Mouse (Mus musculus) heart, embryonic 15.5 days (tissue): ENCODE measurements around the gene Gm4567. TPM values are rescaled to one million over a fixed set of nuclear protein-coding genes. Genes with fewer than 3 reads are reported as not detected.
"Not testable (repeated sequence)": the region's sequence is repeated elsewhere in the genome, so short reads cannot be mapped to it uniquely, and the experiment has no call there.

ENCODE experiments used
- ATAC-seq: fragments of 200-750 bp; cut with Nextera tagmentation; replicated peaks from 2 replicates; pipeline ENCODE4 v1.8.0; 2017; ENCODE audit warnings: low read depth, moderate TSS enrichment; ENCODE audit not compliant: insufficient number of reproducible peaks, insufficient read depth, low FRiP score
- H3K27ac ChIP-seq: fragments of 300-500 bp; sonication (generic); 2 replicates; pipeline ENCODE4 v1.5.1; 2015; ENCODE audit warnings: mild to moderate bottlenecking, inconsistent platforms
- H3K27me3 ChIP-seq: fragments of 300-500 bp; sonication (generic); 2 replicates; pipeline ENCODE4 v1.6.1; 2015; ENCODE audit warnings: inconsistent platforms
- H3K36me3 ChIP-seq: fragments of 300-500 bp; sonication (generic); 2 replicates; pipeline ENCODE4 v1.6.1; 2015; ENCODE audit warnings: mild to moderate bottlenecking, inconsistent platforms
- H3K4me1 ChIP-seq: fragments of 300-500 bp; sonication (generic); replicated peaks from 2 replicates; pipeline ENCODE4 v1.6.1; 2015; ENCODE audit warnings: inconsistent platforms
- H3K4me2 ChIP-seq: fragments of 300-500 bp; sonication (generic); 2 replicates; pipeline ENCODE4 v1.6.1; 2015; ENCODE audit warnings: inconsistent platforms, mild to moderate bottlenecking, moderate library complexity
- H3K4me3 ChIP-seq: fragments of 300-500 bp; sonication (generic); 2 replicates; pipeline ENCODE4 v1.5.1; 2015; ENCODE audit warnings: mild to moderate bottlenecking, inconsistent platforms
- H3K9ac ChIP-seq: fragments of 300-500 bp; sonication (generic); 2 replicates; pipeline ENCODE4 v1.6.1; 2015; ENCODE audit warnings: mild to moderate bottlenecking, inconsistent platforms
- H3K9me3 ChIP-seq: fragments of 300-500 bp; sonication (generic); replicated peaks from 2 replicates; pipeline ENCODE4 v1.6.1; 2016; ENCODE audit warnings: inconsistent platforms
- WGBS: fragments of 180-500 bp; shearing (Covaris S2); methylation state at CpG from one replicate; pipeline ENCODE4 v1.1.7; 2015; ENCODE audit warnings: mixed read lengths; 5-methylcytosine and 5-hydroxymethylcytosine counted together
- polyA plus RNA-seq: library from polyadenylated mRNA; unstranded; fragments of >200 nt; fragmentation: Nextera tagmentation; extraction: Ambion mirVana; gene quantifications from 2 replicates; pipeline ENCODE4 v1.2.1, GENCODE M21; 2015

The Gm4567 gene
- polyA plus RNA-seq = not detected in 2 replicates

GRCm38 (mm10) chr7:22719610-22720009 is at the start of gene Gm4567:
TSS of gene Gm4567 (minus strand) at chr7:22719710.
- not testable (repeated sequence) for H3K4me2 ChIP-seq, H3K27ac ChIP-seq, H3K4me1 ChIP-seq, H3K27me3 ChIP-seq, H3K9ac ChIP-seq, H3K36me3 ChIP-seq, H3K9me3 ChIP-seq, ATAC-seq, H3K4me3 ChIP-seq
- no CpG with 5 or more reads among the region's 1 CpGs for WGBS

- not testable (repeated sequence) for H3K9me3 ChIP-seq, ATAC-seq, H3K4me3 ChIP-seq, H3K36me3 ChIP-seq, H3K9ac ChIP-seq, H3K4me1 ChIP-seq, H3K4me2 ChIP-seq, H3K27ac ChIP-seq, H3K27me3 ChIP-seq
- 25% methylated on average over 2 of the region's 3 CpGs for WGBS
Observed at GRCm38 (mm10) chr7:22761397-22761796, 41.9 kb upstream of the Gm4567 start, which contains the start of gene Vmn1r157. TSS of gene Vmn1r157 (plus strand) at chr7:22761697.

GRCm38 (mm10) chr7:22692217-22692616 is 27.3 kb downstream of the Gm4567 start, which contains the start of gene Gm8693:
TSS of gene Gm8693 (minus strand) at chr7:22692317.
- H3K27me3 ChIP-seq, H3K27ac ChIP-seq, H3K36me3 ChIP-seq, H3K4me1 ChIP-seq, H3K9me3 ChIP-seq, H3K4me2 ChIP-seq, H3K9ac ChIP-seq, ATAC-seq, H3K4me3 ChIP-seq: not testable (repeated sequence)
- WGBS = no CpG with 5 or more reads among the region's 2 CpGs

Other genes with a start within 250 kb of the Gm4567 start
- gene Vmn1r151, start 220.0 kb downstream of the Gm4567 start, polyA plus RNA-seq = not detected in 2 replicates
- not detected in 2 replicates for gene Vmn1r152, start 196.7 kb downstream of the Gm4567 start, polyA plus RNA-seq
- not detected in 2 replicates for gene Gm8677, start 184.8 kb downstream of the Gm4567 start, polyA plus RNA-seq
- not detected in 2 replicates for gene Gm4201, start 154.4 kb downstream of the Gm4567 start, polyA plus RNA-seq
- not detected in 2 replicates for gene Gm4565, start 131.6 kb downstream of the Gm4567 start, polyA plus RNA-seq
- not detected in 2 replicates for gene Vmn1r155, start 61.7 kb downstream of the Gm4567 start, polyA plus RNA-seq
- not detected in 2 replicates for gene Gm8693, start 27.4 kb downstream of the Gm4567 start, polyA plus RNA-seq
- not detected in 2 replicates for gene Vmn1r157, start 42.0 kb upstream of the Gm4567 start, polyA plus RNA-seq
- not detected in 2 replicates for gene Vmn1r158, start 71.1 kb upstream of the Gm4567 start, polyA plus RNA-seq
- gene Vmn1r159, start 123.9 kb upstream of the Gm4567 start, polyA plus RNA-seq = not detected in 2 replicates
- not detected in 2 replicates for gene Vmn1r160, start 151.5 kb upstream of the Gm4567 start, polyA plus RNA-seq